Mouse (Mus musculus): ENCODE measurements at regions not wholly inside any gene's neighbourhood (a gene's known extent, or its start where the extent isn't known, plus 50 kb on each side); places are given as distances from the start of the nearest gene placed in this dataset.

GRCm38 (mm10) chr4:125431648-125432047 lies 58.9 kb upstream of the Grik3 start:
- TF ChIP-seq CTCF (IDR thresholded peaks at IDR 0.05; ENCODE audit: low read depth, low read length): no peak
- no peak for TF ChIP-seq POLR2A (IDR thresholded peaks at IDR 0.05; ENCODE audit: extremely low read depth, insufficient read depth, low read length)
